Mouse (Mus musculus) liver, adult (tissue): ENCODE data around the gene Shisal2a.
A peak's percentile ranks its signal among the peaks of the same experiment; 100 is the strongest.

ENCODE experiments used
- GATA4 ChIP-seq: IDR thresholded peaks from 2 replicates; pipeline ENCODE4 v1.6.1; 2014; ENCODE audit warnings: mild to moderate bottlenecking, low read length; ENCODE audit not compliant: insufficient replicate concordance

The Shisal2a gene

GRCm38 (mm10) chr4:108383183-108383714 is at the start of gene Shisal2a:
Gene Shisal2a (minus strand): TSS chr4:108383349.
- TF ChIP-seq GATA4: no peak

GRCm38 (mm10) chr4:108431561-108431936 is 48.4 kb upstream of the Shisal2a start:
- no peak for TF ChIP-seq GATA4

- TF ChIP-seq GATA4: no peak
Measured at GRCm38 (mm10) chr4:108430656-108431560, 47.8 kb upstream of the Shisal2a start.

GRCm38 (mm10) chr4:108428341-108428721 is 45.2 kb upstream of the Shisal2a start:
- TF ChIP-seq GATA4: no peak

GRCm38 (mm10) chr4:108427719-108428340 is 44.7 kb upstream of the Shisal2a start:
- no peak for TF ChIP-seq GATA4

GRCm38 (mm10) chr4:108424587-108424986 is 41.4 kb upstream of the Shisal2a start:
- TF ChIP-seq GATA4: no peak

- no peak for TF ChIP-seq GATA4
Measured at GRCm38 (mm10) chr4:108407621-108408020, 24.5 kb upstream of the Shisal2a start.

GRCm38 (mm10) chr4:108406861-108407401 is 23.8 kb upstream of the Shisal2a start, which contains the start of gene Gpx7:
Gene Gpx7 (minus strand): TSS chr4:108406961.
- TF ChIP-seq GATA4: no peak

GRCm38 (mm10) chr4:108406138-108406860 is 23.1 kb upstream of the Shisal2a start:
- TF ChIP-seq GATA4: no peak

GRCm38 (mm10) chr4:108405766-108406137 is 22.6 kb upstream of the Shisal2a start:
- no peak for TF ChIP-seq GATA4

GRCm38 (mm10) chr4:108403861-108404635 is 20.9 kb upstream of the Shisal2a start:
- no peak for TF ChIP-seq GATA4

- peak; percentile 93 for TF ChIP-seq GATA4
Measured at GRCm38 (mm10) chr4:108400395-108400794, 17.2 kb upstream of the Shisal2a start.

GRCm38 (mm10) chr4:108394236-108394635 is 11.1 kb upstream of the Shisal2a start:
- no peak for TF ChIP-seq GATA4

- no peak for TF ChIP-seq GATA4
Measured at GRCm38 (mm10) chr4:108392558-108392957, 9.4 kb upstream of the Shisal2a start.
